Mouse (Mus musculus) kidney, adult 9 months (tissue): ENCODE measurements at regions not wholly inside any gene's neighbourhood (a gene's known extent, or its start where the extent isn't known, plus 50 kb on each side); places are given as distances from the start of the nearest gene placed in this dataset.

Experiments
- DNase-seq: peaks from one replicate; pipeline ENCODE4 v3.0.0; 2022

GRCm38 (mm10) chr6:133724627-133725026 lies 128.9 kb downstream of the Kap start:
- DNase-seq, result peak; percentile 33

GRCm38 (mm10) chr6:133706712-133707111 lies 146.8 kb downstream of the Kap start:
- peak; percentile 28 for DNase-seq

- no peak for DNase-seq
Measured at GRCm38 (mm10) chr6:133701625-133702024, 151.9 kb downstream of the Kap start.
